Mouse (Mus musculus) thymus, postnatal 0 days (tissue): Measurements from ENCODE around the gene Gpbp1. TPM values are rescaled to one million over a fixed set of nuclear protein-coding genes. Genes with fewer than 3 reads are reported as not detected.

Experiments used
- polyA plus RNA-seq: library from polyadenylated mRNA; unstranded; fragments of >200 nt; fragmentation: Nextera tagmentation; extraction: Ambion mirVana; gene quantifications from 2 replicates; pipeline ENCODE4 v1.2.1, GENCODE M21; 2015

Gpbp1 gene
- polyA plus RNA-seq, 1 experiment from 2014 or later = 103 TPM

Other genes with a start within 250 kb of the Gpbp1 start
- gene Actbl2, start 235.1 kb downstream of the Gpbp1 start, polyA plus RNA-seq = not detected in 2 replicates
- gene Gm49496, start 59.8 kb upstream of the Gpbp1 start, polyA plus RNA-seq = not detected in 2 replicates
- gene Gm10198, start 102.7 kb upstream of the Gpbp1 start, polyA plus RNA-seq = not detected in 2 replicates
- 14.2 and 15.2 TPM in 2 replicates for gene Mier3, start 190.9 kb upstream of the Gpbp1 start, polyA plus RNA-seq